Mouse (Mus musculus) heart, embryonic 11.5 days (tissue): ENCODE data around the gene Polr2f. TPM values are rescaled to one million over a fixed set of nuclear protein-coding genes. Genes with fewer than 3 reads are reported as not detected.

Source experiments
- ATAC-seq: fragments of 200-750 bp; cut with Nextera tagmentation; replicated peaks from 2 replicates; pipeline ENCODE4 v1.8.0; 2017; ENCODE audit warnings: moderate library complexity; ENCODE audit not compliant: insufficient number of reproducible peaks, low FRiP score, low TSS enrichment
- H3K27ac ChIP-seq: fragments of 300-500 bp; sonication (generic); 2 replicates; pipeline ENCODE4 v1.5.1; 2014; ENCODE audit warnings: mild to moderate bottlenecking, low read depth, low read length
- H3K27me3 ChIP-seq: fragments of 300-500 bp; sonication (generic); 2 replicates; pipeline ENCODE4 v1.6.1; 2014; ENCODE audit warnings: mild to moderate bottlenecking, low read length, mixed read lengths; ENCODE audit not compliant: control insufficient read depth, insufficient read depth
- H3K36me3 ChIP-seq: fragments of 300-500 bp; sonication (generic); 2 replicates; pipeline ENCODE4 v1.6.1; 2014; ENCODE audit warnings: mild to moderate bottlenecking, low read length, moderate library complexity, mixed read lengths; ENCODE audit not compliant: control insufficient read depth, insufficient read depth
- H3K4me1 ChIP-seq: fragments of 300-500 bp; sonication (generic); 2 replicates; pipeline ENCODE4 v1.6.1; 2014; ENCODE audit warnings: low read length; ENCODE audit not compliant: control insufficient read depth, insufficient read depth
- H3K4me2 ChIP-seq: fragments of 300-500 bp; sonication (generic); 2 replicates; pipeline ENCODE4 v1.6.1; 2014; ENCODE audit warnings: mild to moderate bottlenecking, moderate library complexity
- H3K4me3 ChIP-seq: fragments of 300-500 bp; sonication (generic); 2 replicates; pipeline ENCODE4 v1.5.1; 2014; ENCODE audit warnings: low read depth, low read length
- H3K9ac ChIP-seq: fragments of 300-500 bp; sonication (generic); 2 replicates; pipeline ENCODE4 v1.6.1; 2014; ENCODE audit warnings: mild to moderate bottlenecking, low read depth, low read length, moderate library complexity
- H3K9me3 ChIP-seq: fragments of 300-500 bp; sonication (generic); replicated peaks from 2 replicates; pipeline ENCODE4 v1.6.1; 2016; ENCODE audit warnings: low read length; ENCODE audit not compliant: control insufficient read depth
- WGBS: fragments of 180-500 bp; shearing (Covaris S2); extraction: QIAGEN DNeasy Blood & Tissue Kit; methylation state at CpG from one replicate; pipeline ENCODE4 v1.1.7; 2014; ENCODE audit not compliant: insufficient replicate concordance; 5-methylcytosine and 5-hydroxymethylcytosine counted together
- polyA plus RNA-seq: library from polyadenylated mRNA; unstranded; fragments of >200 nt; fragmentation: Nextera tagmentation; extraction: Ambion mirVana; gene quantifications from 2 replicates; pipeline ENCODE4 v1.2.1, GENCODE M21; 2014

Gene Polr2f
- polyA plus RNA-seq, 1 experiment from 2014 or later: 297 TPM

DNA sequence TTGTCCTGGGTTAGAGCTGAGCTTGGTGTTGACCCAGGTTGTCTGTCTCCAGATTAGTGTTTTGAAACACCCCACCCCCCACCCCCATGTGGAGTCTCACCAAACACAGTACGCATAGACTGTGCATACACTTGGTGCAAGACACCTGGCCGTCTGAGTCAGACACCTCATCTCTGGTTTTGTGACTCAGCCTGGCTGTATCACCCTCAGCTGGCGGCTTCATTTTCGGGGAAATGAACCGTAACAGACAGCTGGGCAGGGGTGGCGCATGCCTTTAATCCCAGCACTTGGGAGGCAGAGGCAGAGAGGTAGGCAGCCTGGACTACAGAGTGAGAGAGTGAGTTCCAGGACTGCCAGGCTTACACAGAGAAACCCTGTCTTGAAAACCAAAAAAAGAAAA lies 36.1 kb downstream of the Polr2f start:
- H3K27me3 ChIP-seq: 0 out of 2 replicates have a peak, but pooled peaks cover 2% of the 10 kb centered on the region
- H3K27ac ChIP-seq: no peak overlapping the region
- no peak overlapping the region for H3K9ac ChIP-seq
- H3K36me3 ChIP-seq: no peaks in the 10 kb centered on the region
- WGBS: 71% methylated on average over 6 of the region's 6 CpGs
- no peak overlapping the region for H3K4me2 ChIP-seq
- H3K4me3 ChIP-seq: no peak overlapping the region
- no peaks in the 10 kb centered on the region for H3K9me3 ChIP-seq
- H3K4me1 ChIP-seq: no peaks in the 10 kb centered on the region
- ATAC-seq: no peak

DNA sequence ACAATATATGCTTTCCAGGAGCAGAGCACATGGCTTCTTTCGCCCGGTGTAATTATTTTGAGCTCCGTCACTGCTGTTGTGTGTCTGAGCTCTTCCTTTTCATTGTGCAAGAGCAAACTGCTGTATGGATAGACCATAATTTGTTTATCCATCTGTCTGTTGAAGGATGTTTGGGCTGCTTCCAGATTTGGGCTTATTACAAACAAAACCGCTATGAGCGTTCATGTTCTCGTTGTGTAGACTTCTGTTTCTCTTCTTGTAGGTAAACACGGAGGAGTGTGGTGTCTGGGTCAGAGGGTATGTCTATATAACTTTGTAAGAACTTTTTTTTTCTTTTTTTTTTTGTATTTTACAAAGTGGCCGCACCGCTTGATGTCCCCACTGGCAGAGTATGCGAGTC lies 44.4 kb downstream of the Polr2f start:
- no peaks in the 10 kb centered on the region for H3K36me3 ChIP-seq
- WGBS: 83% methylated on average over 10 of the region's 10 CpGs
- no peaks in the 10 kb centered on the region for H3K27me3 ChIP-seq
- H3K9ac ChIP-seq: no peak overlapping the region
- H3K4me2 ChIP-seq: no peak overlapping the region
- no peak overlapping the region for H3K27ac ChIP-seq
- H3K9me3 ChIP-seq: no peaks in the 10 kb centered on the region
- ATAC-seq: no peak
- no peaks in the 10 kb centered on the region for H3K4me1 ChIP-seq
- no peak overlapping the region for H3K4me3 ChIP-seq

DNA sequence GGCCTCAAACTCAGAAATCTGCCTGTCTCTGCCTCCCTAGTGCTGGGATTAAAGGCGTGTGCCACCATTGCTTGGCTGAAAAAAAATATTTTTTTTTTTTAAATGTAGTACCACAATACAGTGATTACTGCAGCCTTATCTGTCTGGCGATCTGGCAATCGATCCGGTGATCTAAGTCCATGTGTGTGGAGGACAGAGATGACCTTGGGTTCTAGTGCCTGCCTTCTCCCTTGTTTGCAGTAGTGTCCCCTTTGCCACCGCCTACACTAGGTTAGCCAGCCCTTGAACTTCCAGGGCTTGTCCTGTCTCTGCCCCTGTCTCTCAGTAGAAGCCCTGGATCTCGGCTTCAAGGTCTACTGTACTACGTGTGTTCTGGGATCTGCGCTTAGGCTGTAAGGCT lies 47.0 kb downstream of the Polr2f start:
- Histone ChIP-seq H3K4me1 (0 out of 2 replicates have a peak, but pooled peaks cover 1% of the 10 kb centered on the region), H3K9ac (no peak overlapping the region), H3K36me3 (no peaks in the 10 kb centered on the region), H3K4me3 (no peak overlapping the region), H3K27me3 (no peaks in the 10 kb centered on the region), H3K9me3 (no peaks in the 10 kb centered on the region), H3K27ac (no peak overlapping the region), H3K4me2 (no peak overlapping the region)
- WGBS: 81% methylated on average over 8 of the region's 8 CpGs
- no peak for ATAC-seq

DNA sequence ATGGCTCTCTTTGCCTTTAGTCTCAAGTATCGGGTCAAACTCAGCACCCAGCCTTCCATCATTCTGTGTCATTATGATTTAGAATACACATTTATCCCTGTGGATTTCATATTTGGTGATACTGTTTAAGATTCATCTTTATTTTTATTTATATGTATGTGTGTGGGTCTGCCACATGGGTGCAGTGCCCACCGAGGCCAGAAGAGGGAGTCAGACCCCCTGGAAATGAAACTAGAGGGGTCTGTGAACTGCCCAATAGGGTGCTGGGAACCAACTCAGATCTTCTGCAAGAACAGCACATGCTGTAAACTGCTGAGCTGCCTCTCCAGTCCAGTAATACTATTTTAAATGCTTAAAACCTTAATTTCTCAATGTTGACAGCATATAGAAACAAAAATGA lies 50.6 kb downstream of the Polr2f start:
- no peak for ATAC-seq
- 92% methylated on average over 2 of the region's 2 CpGs for WGBS
- peaks cover 20% of the 10 kb centered on the region for H3K4me1 ChIP-seq
- H3K4me2 ChIP-seq: no peak overlapping the region
- no peak overlapping the region for H3K4me3 ChIP-seq
- H3K27me3 ChIP-seq: no peaks in the 10 kb centered on the region
- no peaks in the 10 kb centered on the region for H3K36me3 ChIP-seq
- H3K9ac ChIP-seq: no peak overlapping the region
- H3K9me3 ChIP-seq: no peaks in the 10 kb centered on the region
- no peak overlapping the region for H3K27ac ChIP-seq

DNA sequence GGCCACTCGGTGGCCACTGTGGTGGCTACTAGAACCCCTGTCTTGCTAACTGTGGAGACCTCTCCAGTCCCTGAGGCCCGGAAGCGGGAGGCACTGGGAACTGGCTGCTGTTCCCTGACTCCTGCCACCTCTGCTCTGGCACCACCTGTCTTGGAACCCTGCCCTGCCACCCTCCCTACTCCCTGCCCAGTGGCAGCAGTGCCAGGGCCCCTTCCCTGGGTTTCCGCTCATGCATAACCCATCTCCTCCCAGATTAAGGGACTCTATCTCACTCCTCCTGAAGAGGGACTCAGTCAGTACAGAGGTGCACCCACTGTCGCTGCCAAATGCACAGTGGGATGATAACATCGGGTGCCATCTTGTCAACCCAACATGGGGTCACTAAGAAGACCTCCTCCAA lies 51.6 kb downstream of the Polr2f start:
- Histone ChIP-seq H3K4me1 (peaks cover 20% of the 10 kb centered on the region), H3K4me2 (no peak overlapping the region), H3K27ac (no peak overlapping the region), H3K9me3 (no peaks in the 10 kb centered on the region), H3K27me3 (0 out of 2 replicates have a peak, but pooled peaks cover 2% of the 10 kb centered on the region), H3K4me3 (no peak overlapping the region), H3K36me3 (no peaks in the 10 kb centered on the region), H3K9ac (no peak overlapping the region)
- WGBS: 77% methylated on average over 6 of the region's 6 CpGs
- ATAC-seq: no peak

DNA sequence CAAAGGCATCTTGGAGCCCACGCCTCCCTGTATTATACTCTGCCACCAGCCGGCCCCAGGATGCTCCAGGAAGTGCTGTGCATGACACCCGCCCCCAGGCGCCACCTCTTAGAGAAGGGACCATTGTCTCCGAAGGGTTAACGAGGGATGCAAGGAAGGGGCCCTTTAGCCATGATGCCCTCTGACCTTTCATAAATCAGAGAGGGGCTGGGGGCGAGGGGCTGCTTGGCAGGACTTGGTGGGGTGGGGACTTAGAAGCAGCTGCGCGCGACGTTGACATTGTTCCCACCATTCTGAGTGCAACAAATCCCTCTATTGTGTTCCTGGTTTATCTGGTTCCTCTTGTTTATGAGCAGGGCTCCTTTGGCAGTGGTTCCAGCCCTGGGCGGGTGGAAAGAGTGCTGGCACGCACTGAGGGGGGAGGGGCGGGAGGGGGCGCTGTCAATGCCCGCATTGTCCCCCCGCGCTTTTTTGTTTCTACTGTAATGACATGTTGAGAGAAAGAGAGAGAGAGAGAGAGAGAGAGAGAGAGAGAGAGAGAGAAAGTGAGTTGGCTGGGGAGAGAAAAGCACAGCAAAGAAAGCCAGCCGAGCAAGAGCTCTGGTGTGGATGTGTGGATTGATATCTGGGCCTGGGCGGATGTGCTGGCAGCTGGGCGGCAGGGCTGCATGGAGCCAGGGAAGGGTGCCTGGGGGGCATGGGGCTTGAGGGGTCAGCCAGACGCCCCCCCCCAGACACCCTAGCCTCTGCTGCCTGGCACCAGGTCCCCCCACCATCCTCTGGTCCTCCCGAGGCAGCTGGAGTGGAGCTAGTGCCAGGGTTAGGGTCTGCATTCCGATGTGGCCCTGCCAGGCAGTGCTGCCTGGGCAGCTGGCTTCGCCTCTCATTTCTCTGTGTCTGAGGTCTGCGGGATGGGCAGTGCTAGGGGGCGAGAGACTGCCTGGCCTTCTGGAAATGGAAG lies 52.4 kb downstream of the Polr2f start:
- Histone ChIP-seq H3K4me2 (peak overlapping the region; percentile 3), H3K9ac (peak overlapping the region; percentile 56), H3K27me3 (peaks cover 6% of the 10 kb centered on the region; the same call in 1 of the 2 replicates), H3K4me3 (no peak overlapping the region; the same call in 1 of the 2 replicates), H3K9me3 (no peaks in the 10 kb centered on the region), H3K36me3 (no peaks in the 10 kb centered on the region), H3K4me1 (peaks cover 20% of the 10 kb centered on the region), H3K27ac (peak overlapping the region; percentile 25; the same call in 1 of the 2 replicates)
- 0 out of 2 replicates have a peak, but pooled peaks have one; percentile 23 for ATAC-seq
- 39% methylated on average over 27 of the region's 27 CpGs for WGBS

DNA sequence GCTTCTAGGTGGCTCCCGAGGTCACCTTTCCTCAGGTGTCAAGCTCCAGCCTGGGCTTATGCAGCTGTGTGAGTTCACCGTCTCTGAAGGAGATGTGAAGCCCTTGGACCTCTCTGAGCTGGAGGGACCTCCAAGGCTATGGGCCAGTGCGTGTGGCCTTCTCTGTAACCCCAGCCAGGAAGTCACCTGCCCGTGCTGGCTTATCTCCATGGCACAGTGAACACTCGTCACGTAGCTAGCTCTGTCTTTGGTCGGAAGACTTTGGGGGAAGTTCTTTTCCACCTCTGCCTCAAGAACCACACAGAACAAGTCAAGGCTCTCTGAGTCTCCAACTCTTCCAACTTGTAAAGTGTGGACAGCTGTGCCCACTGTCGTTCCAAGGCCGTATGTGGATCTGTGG lies 53.2 kb downstream of the Polr2f start:
- peaks cover 6% of the 10 kb centered on the region; the same call in 1 of the 2 replicates for H3K27me3 ChIP-seq
- H3K4me3 ChIP-seq: no peak overlapping the region
- no peak for ATAC-seq
- peaks cover 22% of the 10 kb centered on the region for H3K4me1 ChIP-seq
- no peak overlapping the region for H3K4me2 ChIP-seq
- H3K9me3 ChIP-seq: no peaks in the 10 kb centered on the region
- H3K27ac ChIP-seq: no peak overlapping the region
- H3K9ac ChIP-seq: no peak overlapping the region
- 61% methylated on average over 9 of the region's 9 CpGs for WGBS
- H3K36me3 ChIP-seq: no peaks in the 10 kb centered on the region

DNA sequence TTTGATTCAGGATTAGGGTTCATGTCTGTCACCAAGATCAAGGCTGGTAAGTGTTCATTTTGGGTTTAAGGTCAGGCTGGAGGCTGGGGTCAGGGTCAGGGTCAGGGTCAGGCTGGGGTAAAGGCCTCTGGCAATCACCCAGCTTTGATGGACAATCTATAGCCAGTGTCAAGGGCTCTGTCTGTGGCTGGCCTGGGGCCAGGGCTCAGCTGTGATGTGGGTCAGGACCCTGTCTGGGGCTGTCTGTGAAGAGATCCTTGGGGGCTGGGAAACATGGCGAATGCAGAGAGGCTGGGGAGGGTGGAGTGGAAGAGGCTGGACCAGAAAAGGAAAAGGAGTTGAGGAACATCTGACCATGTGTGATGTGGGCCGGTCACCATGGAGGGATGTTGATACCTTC lies 54.1 kb downstream of the Polr2f start:
- H3K4me1 ChIP-seq: peaks cover 22% of the 10 kb centered on the region
- peaks cover 6% of the 10 kb centered on the region; the same call in 1 of the 2 replicates for H3K27me3 ChIP-seq
- no peak for ATAC-seq
- no peaks in the 10 kb centered on the region for H3K9me3 ChIP-seq
- H3K4me3 ChIP-seq: no peak overlapping the region
- H3K36me3 ChIP-seq: no peaks in the 10 kb centered on the region
- 70% methylated on average over 2 of the region's 2 CpGs for WGBS
- no peak overlapping the region for H3K9ac ChIP-seq
- H3K27ac ChIP-seq: no peak overlapping the region
- H3K4me2 ChIP-seq: no peak overlapping the region
